ENCODE assay signal across 9 mouse cellular contexts in genomic region chr8:78648918-78649317, GRCm38 (mm10).
DNase-seq lines count a peak whose midpoint lies in the region; TF ChIP-seq lines count a peak whose summit lies in the region.
"Had no signal": no experiment of that assay in that cellular context is flagged by ENCODE, and none has a peak within 500 bp of the region (broad histone marks: within the 10 kb centered on the region; RNA-seq: fewer than 3 reads in every experiment).

No protein-coding gene starts in this region.

- H3K4me3 ChIP-seq in CH12.LX (replicated peaks in 1 of 3; ENCODE audit: low read depth in 2 of 3, low read length in 2 of 3, poor library complexity in 1 of 3) = no peak overlapping the region
- H3K4me3 ChIP-seq: limb, embryonic 12.5 days had no signal

- peaks cover 0 to 20% of the 10 kb centered on the region in 2 experiments for H3K36me3 ChIP-seq in CH12.LX (replicated peaks in 1 of 2; ENCODE audit: control insufficient read depth in 1 of 2, insufficient read depth in 1 of 2, low read length in 1 of 2)
- H3K36me3 ChIP-seq: limb, embryonic 12.5 days had no signal

- no peak for TF ChIP-seq EP300 in CH12.LX (IDR thresholded peaks at IDR 0.05; ENCODE audit: low read length)

- dilution Hi-C loops in CH12.LX (cut with MboI; ENCODE audit: extremely low pct_ligation_motif_present, extremely low pct_unique_long_range_greater_than_20kb, low sequenced_read_pairs) = no loop called here

- H3K9ac ChIP-seq in CH12.LX (ENCODE audit: insufficient read depth, low read depth) = no peak overlapping the region
- H3K9ac ChIP-seq: limb, embryonic 12.5 days had no signal

- DNase-seq in cerebellum, adult 18-20 months = peak; percentile 51 to 59
- no peak for DNase-seq in cerebellum, adult 11-12 months
- DNase-seq in CH12.LX (ENCODE audit: extremely low read depth) = peak; percentile 38
- DNase-seq in c-Kit-positive CD71-negative TER-119-negative erythroid progenitor cells, embryonic 14.5 days (ENCODE audit: low read depth) = peak; percentile 22
- DNase-seq in gastrocnemius, postnatal 10 days = peak; percentile 71
- DNase-seq in layer of hippocampus, postnatal 36 days = peak; percentile 31 to 57
- peak; percentile 63 for DNase-seq in naive thymus-derived CD4-positive, alpha-beta T cell, adult 2 months (ENCODE audit: low read depth)
- DNase-seq in thymus, postnatal 14 days = peak; percentile 63

- H3K79me2 ChIP-seq in CH12.LX (replicated peaks; ENCODE audit: control insufficient read depth, extremely low read depth, insufficient read depth, poor library complexity, severe bottlenecking) = no peaks in the 10 kb centered on the region

- peaks cover 0 to 4% of the 10 kb centered on the region in 2 experiments; a peak in 1 of 4 replicates for H3K4me1 ChIP-seq in CH12.LX (ENCODE audit: control insufficient read depth in 1 of 2, insufficient read depth in 2 of 2)

- TF ChIP-seq POLR2A in CH12.LX (IDR thresholded peaks at IDR 0.05; ENCODE audit: low read depth, low read length) = no peak

- H3K27ac ChIP-seq in CH12.LX (ENCODE audit: insufficient read depth, low read depth) = no peak overlapping the region
- H3K27ac ChIP-seq: limb, embryonic 12.5 days had no signal

- H3K4me2 ChIP-seq in CH12.LX (ENCODE audit: insufficient read depth, low read depth, poor library complexity, severe bottlenecking) = no peak overlapping the region
- H3K4me2 ChIP-seq: limb, embryonic 12.5 days had no signal

- peaks cover 4% of the 10 kb centered on the region for H3K9me3 ChIP-seq in CH12.LX (replicated peaks; ENCODE audit: low read length)

- peak; percentile 81 for TF ChIP-seq RAD21 in CH12.LX (IDR thresholded peaks at IDR 0.05; ENCODE audit: low read depth, low read length)

- TF ChIP-seq CTCF in CH12.LX (conservative IDR thresholded peaks at IDR 0.05 in 1 of 2, IDR thresholded peaks at IDR 0.05 in 1 of 2; ENCODE audit: low read depth in 2 of 2, low read length in 2 of 2) = peak; percentile 30 to 77; a peak in 3 of 4 replicates

- no peaks in the 10 kb centered on the region for H3K27me3 ChIP-seq in CH12.LX (replicated peaks)
- H3K27me3 ChIP-seq: limb, embryonic 12.5 days had no signal

- in situ Hi-C loops in CH12.LX (cut with MboI; ENCODE audit: low pct_ligation_motif_present, low pct_unique_long_range_greater_than_20kb, low sequenced_read_pairs) = loop anchor here (25.0 kb wide), 1 partner anchor 387 kb away; no protein-coding TSS in a partner anchor

TF ChIP-seq in CH12.LX, 34 proteins besides CTCF, POLR2A, EP300 and RAD21:
- TF ChIP-seq ZC3H11A (IDR thresholded peaks at IDR 0.05; ENCODE audit: low read depth, low read length) = no peak
- TF ChIP-seq SMC3 (IDR thresholded peaks at IDR 0.05; ENCODE audit: low read depth, low read length) = peak; percentile 69
TF ChIP-seq in CH12.LX: peak in this region for 1.
